Mouse (Mus musculus) megakaryocyte-erythroid progenitor cell, adult 5-6 weeks (primary cell): Measurements from ENCODE around the gene 1700025C18Rik. TPM values are rescaled to one million over a fixed set of nuclear protein-coding genes. Genes with fewer than 3 reads are reported as not detected.

Source experiments
- ATAC-seq: replicated peaks from 2 replicates; pipeline ENCODE4 v1.8.0; 2016; ENCODE audit warnings: mild to moderate bottlenecking, inconsistent platforms; ENCODE audit not compliant: severe bottlenecking, poor library complexity, low FRiP score, low TSS enrichment
- total RNA-seq, 2 experiments: library from RNA; stranded (forward) in 1 of 2; stranded (reverse) in 1 of 2; fragments of 200-1000, 215-1000 nt in 1 of 2; fragments of >200 nt in 1 of 2; fragmentation: Nextera tagmentation in 1 of 2; gene quantifications; 2 replicates each; pipeline ENCODE4 v1.2.3; 2014 to 2017

Gene 1700025C18Rik
- total RNA-seq (2014; fragmentation: Nextera tagmentation) = not detected in 2 replicates
- total RNA-seq (2017) = not detected in 2 replicates

DNA sequence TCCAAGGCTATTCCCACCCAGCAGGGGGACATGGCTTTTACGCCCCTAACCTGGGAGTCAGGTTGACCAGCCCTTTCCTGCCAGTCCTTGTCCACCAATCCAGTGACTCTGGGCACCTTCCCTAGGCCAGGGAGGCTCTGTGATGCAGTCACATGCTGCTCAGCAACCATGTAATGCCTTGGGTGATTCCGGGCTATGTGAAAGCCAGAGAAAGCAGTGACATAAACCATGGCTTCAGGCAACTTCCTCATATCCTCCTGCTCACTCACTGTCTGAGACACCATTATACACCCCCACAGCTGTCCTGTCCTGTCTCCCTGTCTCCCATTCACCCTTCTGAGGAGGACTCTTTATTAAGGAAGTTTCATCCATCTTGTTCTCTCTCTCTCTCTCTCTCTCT is at the start of gene 1700025C18Rik:
Gene 1700025C18Rik, minus strand, starts transcription at position 101 of the 400 bp plus-strand sequence.
- ATAC-seq = no peak

DNA sequence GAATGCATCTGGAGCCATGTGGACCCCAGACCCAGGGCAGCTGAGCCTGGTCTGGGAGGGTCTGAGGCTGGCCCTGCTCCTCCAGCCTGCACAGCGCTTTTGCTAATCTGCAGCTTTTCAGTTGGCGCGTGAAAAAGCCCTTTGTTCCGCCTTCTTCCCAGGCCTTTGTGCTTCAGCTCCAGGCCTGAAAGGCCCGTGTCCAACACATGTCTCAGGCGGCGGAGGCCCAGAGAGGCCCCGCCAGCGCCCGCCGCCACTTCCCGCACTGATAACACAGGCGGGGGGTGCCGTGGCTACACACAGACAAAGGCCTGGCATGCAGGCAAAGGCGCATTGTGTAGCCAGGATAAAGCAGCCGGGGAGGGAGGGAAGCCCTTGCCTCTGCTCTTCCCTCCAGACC is 45.5 kb upstream of the 1700025C18Rik start:
- ATAC-seq = no peak

DNA sequence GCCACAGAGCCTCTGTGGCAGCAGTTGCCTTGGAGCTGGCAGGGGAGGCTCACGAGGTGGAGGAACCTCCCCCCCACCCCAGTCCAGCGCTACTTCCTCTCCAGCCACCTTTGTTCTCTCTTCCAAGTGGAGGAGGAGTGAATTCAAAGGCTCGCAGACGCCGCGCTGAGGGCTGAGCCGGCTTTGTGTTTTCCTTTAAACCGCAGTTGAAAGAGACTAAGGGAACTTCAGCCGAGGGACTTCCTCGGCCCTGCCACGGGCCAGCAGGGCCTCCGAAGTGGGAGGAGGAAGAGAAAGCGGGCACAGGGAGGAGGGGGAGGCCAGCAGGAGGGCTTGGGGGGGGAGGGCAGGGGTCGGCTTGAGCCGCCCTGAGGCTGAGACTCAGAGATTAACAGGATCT is 43.0 kb upstream of the 1700025C18Rik start:
- no peak for ATAC-seq

DNA sequence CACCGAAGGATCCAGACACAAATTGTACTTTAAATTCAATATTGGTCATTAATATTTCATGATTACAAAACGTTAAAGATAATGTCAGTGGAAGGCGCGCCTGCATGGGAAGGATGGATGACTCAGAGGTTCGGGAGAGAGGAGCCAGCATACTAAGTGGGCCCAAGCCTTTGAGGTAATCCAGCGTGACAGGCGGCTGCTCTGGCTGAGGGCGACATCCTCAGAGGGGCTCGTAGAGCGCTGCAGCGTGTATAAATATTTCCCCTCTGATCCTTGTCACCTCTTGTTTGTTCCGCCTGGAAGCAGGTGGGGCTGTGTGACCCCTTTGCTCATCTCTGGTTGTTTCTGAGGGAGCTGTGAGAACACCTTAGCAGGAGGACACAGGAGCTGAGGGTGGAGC is 40.9 kb upstream of the 1700025C18Rik start:
- ATAC-seq = no peak

DNA sequence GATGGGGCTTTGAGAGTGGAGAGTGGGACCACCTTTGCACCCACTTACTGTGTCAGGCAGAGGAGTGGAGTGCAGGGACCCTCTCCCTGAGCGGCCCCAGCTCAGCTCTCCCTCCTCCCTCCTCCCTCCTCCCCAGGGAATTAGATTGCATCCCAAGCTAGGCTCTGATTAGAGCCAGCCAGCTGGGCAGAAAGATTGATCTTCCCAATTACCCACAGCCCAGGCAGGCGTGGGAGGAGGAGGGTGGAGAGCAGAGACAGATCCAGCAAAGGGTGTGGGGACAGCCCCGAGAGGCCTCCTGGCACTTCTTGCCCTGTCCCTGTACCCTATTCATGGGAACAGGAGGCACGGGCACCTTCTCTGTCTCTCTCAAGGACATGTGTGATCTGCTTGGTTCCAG is 38.6 kb upstream of the 1700025C18Rik start:
- no peak for ATAC-seq

DNA sequence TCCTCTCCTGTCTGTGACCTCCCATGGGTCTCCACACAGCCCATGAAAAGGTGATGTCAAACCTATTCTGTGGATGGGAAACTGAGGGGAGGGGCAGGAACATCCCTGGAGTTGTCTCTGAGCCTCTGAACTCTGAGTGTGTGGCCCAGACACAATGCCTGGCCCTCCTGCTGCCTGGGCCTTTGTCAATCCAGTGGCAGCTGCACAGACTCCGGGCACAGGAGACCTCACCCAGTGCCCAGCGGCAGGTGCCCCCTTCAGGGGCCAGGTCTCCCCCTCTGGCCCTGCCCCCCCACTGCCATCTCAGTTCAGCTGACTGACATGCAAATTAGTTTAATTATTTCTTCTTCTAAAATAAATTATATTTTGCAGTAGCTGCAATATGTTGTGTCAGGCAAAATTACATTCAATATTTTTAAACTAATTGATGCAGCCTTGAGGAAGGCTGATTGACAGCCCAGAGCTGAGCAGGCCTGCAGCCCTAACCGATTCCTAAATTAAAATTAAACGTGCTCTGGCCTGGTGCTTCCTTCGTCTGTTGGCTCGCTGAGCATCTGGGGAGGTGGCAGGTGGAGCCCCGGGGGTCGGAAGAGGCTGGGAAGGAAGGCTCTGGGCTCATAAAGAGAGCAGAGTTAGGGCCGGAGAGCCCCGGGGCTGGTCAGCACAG is 36.5 kb upstream of the 1700025C18Rik start:
- no peak for ATAC-seq

DNA sequence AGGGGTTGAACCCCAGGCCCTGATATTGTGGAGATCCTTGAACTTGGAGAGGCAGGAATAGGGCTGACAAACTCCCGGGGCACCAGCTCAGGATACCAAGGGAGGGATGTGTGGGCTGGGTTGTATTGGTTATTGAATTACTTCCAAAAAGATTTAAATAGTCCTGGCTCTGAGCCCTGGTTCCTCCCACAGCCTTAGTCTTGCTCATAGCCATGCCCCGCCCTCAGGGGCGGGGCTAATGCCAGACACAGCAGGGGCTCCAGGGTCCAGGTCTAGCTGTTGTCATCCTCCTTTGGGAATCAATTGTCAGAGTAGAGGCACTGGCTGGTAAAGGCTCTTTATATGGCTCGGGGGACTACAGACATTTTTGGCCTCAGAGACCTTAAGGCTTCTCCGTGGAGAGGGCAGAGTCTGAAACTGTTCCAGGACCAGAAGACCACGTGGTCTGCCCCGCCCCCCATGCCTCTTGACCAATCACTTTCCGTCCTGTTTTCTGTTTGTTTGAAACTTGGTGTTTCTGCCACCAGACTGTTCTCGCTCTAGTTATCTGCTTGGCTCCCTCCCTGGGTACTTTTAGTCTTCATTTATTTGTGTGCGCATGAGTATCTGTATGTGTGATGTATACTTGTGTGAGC is 30.8 kb upstream of the 1700025C18Rik start:
- ATAC-seq = no peak

DNA sequence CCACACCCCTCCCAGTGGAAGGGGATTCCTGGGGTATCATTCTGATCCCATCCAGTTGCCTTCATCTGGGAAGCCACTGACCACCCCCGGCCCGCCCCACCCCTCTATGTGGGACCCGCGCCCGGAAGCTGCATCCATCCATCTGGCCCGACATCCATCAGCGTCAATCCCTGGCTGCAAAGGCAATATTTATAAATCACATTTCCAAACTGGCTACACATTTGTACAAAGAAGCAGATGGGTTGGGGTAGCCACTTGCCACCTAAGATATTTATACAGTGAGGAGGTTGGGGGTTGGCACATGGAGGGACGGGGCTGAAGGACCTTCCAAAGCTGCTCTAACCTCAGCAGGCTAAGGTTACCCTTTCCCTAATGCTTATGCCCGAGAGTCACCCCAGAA is 30.2 kb upstream of the 1700025C18Rik start:
- ATAC-seq = no peak

DNA sequence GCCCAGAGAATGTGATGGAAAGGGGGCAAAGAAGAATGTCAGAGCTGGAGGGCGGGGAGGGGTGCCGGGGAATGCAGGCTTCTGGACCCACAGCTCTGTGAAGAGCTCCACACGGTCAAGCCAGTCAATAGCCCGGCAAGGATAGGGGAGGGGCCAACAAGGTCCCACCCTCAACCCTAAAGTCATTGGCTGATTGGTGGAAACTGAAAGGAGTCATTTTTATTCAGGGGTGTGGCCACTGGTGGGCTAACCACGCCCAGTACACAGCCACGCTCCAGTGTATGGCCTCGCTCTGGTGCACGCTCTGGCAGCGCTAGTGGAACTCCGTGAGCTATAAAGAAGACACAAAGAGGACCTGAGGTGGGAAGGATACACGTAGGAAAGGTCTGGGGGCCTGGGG is 23.2 kb upstream of the 1700025C18Rik start:
- peak; percentile 33; the same call in 1 of the 2 replicates for ATAC-seq

DNA sequence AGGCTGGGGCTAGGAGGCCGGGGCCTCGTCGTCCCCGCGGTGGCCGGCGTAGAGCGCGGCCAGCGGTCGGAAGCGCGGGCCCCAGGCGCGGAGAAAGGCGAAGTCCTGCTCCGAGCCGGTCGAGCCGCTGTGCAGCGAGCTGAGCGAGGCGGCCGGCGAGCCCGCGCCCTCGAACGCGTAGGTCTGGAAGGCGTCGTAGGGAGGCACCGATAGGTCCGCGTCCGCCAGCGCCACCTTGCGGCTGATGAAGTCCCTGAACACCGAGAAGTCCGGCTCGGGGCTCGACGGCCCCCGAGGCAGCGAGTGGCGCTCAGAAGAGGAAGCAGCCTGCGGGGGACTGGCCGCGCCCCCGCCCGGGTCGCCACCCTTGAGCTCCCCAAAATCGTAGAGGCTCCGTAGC is 21.6 kb upstream of the 1700025C18Rik start:
- ATAC-seq = peak; percentile 72

DNA sequence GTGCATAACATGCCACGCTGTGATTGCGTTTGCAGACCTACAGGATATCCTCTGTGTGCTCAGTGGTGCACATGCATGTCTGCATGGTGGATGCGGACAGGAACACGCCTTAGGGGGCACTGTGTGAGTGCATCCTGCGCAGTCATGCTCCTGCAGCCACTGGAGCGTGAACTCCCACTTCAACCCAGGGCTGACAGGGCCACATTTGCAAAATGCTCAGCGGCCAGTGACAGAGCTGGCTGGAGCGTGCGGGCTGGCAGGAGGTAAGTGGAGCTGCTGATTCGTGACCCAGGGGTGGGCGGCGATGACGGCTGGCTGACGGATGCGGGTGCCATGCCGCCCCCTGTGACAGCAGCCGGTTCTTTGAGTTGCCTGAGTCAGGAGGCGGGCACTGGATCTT is 16.0 kb upstream of the 1700025C18Rik start:
- no peak for ATAC-seq

DNA sequence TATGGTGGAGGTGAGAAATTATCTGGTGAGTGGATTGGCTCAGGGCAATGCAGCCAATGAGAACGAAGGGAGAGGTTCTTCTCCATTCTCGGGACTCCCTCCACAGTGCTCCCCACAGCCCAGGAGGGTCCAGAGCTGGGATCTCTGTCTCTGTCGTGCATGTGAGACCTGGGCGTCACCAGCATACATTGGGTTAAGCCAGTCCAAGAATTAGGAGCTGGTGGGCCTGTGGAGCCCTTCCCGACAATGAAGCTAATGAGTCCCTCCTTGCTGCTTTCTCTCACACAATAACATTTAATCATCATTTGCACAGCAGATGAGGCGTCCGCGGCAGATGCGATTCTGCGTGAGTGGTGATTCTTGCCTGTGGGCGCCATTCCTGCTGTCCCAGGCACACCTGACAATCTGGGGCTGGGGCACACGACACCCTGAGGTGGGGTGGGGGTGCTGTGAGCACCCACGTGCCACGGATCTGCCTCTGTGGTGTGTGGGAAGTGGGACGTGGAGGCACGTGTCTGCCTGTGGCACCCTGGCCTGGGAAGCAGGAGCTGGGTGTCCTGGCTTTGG is 15.0 kb upstream of the 1700025C18Rik start:
- no peak for ATAC-seq

DNA sequence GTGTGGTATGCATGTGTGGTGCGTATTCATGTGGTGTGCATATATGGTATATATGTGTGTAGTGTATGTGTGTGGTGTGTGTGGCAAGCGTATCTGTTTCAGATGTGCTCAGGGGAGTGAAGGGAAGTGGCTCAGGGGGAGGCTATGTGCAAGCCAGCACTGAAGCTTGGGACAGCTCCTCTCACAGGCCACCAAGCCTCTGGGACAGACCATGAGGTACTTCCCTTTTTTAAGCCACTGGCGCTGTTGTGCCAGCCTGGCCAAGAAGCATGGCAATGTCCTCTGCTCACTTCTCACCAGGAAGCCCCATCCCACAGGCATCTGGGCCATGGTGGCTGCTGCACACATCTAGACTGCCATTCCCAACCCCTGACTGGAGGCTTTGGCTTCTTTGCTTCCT is 12.4 kb upstream of the 1700025C18Rik start:
- no peak for ATAC-seq

DNA sequence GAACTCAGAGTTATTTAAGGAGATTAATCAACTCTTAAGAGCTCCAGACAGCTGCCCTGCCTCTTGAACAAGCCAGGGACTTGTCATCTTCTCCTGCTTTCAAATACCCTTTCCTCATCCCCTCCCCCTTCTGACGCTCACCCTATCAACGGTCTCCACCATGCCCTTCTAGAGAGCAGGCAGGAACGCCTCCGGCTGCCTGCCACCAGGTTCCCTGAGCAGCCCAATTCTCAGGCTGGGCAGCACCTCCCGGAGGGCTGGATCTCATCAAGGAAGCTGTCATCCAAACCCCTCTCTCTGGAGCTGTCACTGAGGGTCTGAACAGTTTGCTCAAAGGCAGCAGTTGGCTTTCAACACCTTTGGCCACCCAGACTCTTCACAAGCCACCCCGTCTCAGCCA is 10.2 kb upstream of the 1700025C18Rik start:
- no peak for ATAC-seq

DNA sequence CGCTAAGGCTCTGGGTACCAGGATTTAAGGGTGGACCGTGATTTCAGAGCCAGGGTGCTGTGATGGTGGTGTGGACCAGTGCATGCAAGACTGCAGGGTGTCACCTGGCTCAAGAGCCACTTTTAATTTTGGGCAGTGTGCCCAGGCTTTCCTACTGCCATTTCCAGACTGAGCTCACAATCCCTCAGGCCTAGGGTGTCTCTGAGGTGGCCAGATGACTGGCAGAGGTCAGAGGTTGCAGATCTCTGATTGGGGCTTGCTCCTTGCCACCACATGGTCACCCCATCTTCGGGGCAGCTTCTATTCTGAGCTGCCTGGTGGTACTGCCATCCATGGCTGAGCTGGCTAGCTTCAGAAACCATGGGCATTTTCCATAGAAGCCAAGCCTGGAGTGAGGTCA is 8.3 kb upstream of the 1700025C18Rik start:
- no peak for ATAC-seq

DNA sequence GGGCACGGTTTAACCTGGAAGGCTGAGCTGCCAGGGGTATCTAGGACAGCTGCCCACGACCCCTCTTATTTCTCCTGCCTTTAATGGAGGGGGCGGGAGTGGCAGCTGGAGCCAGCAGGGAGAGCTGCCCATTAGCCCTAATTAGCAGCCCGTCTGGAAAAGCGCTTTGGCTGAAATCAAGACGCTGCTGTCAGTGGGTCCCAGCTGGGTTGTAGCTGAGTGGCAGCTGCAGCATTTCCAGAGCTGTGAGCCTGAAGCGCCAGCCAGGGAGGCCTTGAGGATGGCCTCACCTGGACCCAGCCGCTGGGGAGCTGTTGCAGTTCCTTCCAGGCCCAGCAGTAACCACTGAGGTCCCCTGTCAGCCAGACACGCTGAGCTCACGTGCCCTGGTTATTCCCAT is 5.8 kb upstream of the 1700025C18Rik start:
- no peak for ATAC-seq

DNA sequence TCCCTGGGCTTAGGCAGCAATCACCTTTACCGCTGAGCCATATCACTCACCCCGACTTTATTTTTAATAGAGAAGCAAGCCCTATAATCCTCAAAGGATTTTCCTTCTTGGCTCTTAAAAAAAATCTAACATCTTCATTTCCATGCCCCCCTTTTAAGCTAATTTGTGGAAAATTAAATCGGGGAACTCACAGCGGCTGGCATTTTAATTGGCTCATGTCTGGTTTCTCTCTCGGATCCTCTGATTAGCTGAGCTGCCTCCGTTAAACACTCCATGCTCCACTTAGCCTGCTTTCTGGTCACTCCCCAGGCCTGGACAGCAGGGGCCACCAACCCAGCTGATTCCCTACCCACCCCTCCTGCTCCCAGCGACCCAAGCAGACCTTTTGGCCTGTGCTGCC is 1.8 kb upstream of the 1700025C18Rik start:
- ATAC-seq = no peak

DNA sequence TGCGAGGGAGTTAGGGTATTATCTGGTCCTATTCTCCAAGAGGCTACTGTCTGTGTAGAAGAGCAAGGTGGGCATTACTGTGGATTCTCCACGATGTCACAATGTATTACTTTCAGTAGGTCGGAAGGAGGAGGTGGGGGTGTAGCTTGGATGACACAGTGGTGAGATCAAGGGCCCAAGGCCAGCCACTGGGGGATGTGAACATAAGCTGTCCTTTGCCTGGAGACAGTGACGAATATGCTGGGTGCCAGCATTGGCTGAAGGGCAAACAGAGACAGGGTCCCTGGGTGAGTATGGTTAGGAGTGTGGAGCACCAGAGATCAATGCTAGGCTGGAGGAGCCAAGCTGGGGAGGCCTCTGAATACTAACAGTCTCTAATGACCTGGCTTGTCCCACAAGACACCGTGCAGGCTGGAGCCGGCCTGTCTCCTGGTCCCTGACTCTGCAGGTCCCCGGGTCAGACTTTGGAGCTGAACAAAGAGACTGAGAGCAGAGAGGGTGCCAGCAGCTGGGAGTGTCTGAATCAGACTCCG is 949 bp upstream of the 1700025C18Rik start:
- ATAC-seq = no peak

DNA sequence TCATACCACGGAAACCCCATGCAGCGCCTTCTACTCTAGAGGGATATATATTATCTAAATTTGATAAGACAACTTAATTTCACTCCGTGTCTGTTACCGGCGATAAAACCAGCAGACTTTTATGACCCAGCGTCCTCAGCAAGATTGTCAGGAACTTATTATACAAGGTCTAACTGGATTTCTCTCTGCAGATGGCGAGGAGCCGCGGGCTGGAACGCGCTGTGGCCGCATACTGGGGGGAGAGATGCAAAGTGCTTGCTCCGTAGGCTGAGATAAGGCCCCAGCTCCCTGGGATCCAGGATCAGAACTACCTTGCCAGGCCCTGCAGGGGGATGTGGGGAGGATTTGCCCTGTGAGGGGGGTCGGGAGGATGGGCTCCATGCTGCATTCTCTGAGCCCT is 1.1 kb downstream of the 1700025C18Rik start:
- no peak for ATAC-seq

DNA sequence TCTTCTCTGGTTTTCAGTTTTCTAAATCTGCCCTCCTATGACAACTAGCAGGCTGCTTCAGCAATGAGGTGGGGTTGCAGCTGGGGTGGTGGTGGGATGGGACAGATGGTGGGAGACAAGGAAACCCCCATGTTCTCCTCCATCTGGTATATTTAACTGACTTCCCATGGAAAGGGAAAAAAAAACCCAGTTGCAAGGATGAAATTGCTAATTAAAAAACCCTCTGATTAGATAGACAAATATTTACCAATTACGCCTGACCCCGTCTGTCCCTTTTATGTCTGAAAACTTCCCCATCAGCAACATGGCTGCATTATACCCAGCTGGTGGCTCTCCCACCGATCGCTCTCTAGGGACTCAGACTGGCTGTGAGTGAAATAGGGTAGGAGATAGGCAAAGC is 3.9 kb downstream of the 1700025C18Rik start:
- no peak for ATAC-seq

DNA sequence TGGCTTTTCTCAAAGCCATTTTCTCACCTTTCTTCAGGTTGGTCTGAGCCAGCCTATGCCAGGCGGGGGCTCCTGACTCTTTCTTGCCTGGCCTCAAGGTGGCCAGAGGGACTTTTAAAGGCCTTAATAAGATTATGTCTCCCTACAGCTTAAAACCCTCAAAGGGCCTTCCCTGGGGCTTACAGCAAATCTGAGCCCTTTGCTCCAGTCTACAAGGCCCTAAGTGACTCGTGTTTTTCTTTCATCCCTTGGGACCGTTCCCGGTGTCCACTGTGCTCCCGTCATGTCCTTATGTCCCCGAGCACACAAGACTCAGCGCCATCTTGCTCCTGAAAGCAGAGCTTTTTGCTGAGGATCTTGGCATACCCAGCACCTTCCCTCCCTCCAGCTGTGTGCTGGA is 9.3 kb downstream of the 1700025C18Rik start:
- ATAC-seq = no peak
